Mouse (Mus musculus) right cerebral cortex, postnatal 14 days (tissue): Measurements from ENCODE around the gene Elmo1.
A peak's percentile ranks its signal among the peaks of the same experiment; 100 is the strongest.

Source experiments
- DNase-seq: peaks from one replicate; pipeline ENCODE4 v3.0.0; 2022

Gene Elmo1

DNA sequence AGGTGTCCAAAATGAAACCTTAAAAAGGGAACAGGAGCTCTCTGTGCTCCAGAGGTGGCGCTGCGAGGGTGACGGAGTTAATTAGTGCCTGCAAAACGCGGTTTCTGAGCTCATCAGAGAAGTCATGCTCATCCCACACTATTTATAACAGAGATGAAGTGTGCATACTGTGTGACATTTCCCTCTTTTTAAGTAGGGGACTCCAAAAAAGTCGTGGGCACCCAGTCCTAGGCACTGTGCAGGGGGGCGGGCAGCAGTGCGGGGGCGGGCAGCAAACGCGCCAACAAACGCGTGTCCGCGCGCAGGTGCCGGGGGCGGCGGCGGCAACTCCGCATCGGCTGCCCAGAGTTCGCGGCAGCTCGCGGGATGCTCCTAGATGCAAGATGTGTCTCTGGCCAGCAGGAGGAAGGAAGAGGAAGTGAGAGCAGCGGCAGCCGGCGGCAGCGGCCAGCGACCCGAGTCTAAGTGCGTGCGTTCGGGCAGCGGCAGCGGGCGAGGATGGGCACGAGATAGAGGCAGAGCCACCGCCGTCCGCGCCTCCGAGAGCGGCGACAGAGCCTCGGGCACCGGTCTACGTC is at the start of gene Elmo1:
Gene Elmo1, plus strand, starts transcription at position 464 of the 578 bp plus-strand sequence.
- DNase-seq: peak; percentile 66

DNA sequence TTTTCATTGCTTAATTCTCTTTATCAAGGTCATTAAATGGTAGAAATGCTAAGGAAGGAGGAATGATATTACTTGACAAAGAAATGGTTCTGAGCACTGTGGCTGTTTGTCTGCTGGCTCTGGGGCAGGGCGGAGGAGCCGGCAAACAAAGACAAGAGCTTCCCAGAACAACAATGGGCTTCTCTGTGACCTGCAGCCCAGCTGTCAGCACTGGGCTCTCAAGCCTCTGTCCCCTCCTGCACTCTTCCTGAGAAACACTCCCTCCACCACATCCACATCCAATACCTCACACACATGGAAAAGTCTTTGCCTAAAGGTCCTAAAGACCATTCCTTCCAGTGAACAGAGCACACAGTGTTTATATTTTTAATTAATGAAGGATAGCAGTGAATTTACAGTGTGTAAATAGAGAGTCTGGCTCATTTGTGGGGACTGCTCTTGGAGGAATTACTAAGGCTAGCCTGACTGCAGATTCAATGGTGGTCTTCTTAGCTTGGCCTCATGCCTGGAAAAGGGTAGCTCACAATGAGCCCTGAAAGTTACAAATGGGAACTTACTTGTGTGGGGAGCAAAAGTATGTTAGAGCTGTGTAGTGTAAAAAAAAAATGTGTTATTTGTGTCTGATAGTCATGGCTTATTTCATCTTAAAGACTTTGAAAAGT is 49.1 kb upstream of the Elmo1 start:
- no peak for DNase-seq

DNA sequence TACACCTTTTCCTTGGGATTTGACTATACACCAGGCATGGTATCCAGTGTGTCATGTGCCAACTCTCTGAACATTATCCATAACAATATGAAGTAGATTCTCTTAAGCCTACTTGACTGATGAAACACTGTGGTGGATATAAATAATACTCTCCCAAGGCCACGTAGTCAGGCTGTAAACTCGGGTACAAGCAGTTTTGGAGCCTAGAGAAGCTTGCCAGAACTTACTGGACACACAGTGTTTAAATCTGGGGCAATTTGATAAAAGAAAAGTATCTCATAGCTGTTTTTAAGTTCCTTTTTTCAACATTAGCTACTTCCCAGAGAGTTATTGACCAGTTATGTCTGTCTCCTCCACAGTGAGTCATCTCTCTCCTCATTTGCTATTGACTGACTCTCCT is 47.5 kb upstream of the Elmo1 start:
- DNase-seq: no peak

DNA sequence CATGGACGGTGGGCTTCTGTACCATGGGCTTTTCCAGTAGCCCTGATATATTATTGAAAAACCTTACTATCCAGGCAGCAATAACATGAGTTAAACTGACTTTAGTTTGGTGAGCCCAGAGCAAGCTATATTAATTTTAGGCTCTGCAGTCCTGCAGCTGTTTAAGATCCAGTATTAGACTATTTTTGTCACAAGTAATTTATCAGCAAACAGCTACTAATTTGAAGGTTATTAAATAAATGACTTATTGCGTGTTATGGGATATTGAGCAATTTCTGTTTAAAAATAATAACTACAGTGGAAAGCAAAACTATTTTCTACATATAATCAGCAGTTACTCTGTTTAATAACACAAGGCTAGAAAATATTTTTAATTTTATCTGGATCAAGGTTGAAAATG is 45.0 kb upstream of the Elmo1 start:
- DNase-seq: no peak

DNA sequence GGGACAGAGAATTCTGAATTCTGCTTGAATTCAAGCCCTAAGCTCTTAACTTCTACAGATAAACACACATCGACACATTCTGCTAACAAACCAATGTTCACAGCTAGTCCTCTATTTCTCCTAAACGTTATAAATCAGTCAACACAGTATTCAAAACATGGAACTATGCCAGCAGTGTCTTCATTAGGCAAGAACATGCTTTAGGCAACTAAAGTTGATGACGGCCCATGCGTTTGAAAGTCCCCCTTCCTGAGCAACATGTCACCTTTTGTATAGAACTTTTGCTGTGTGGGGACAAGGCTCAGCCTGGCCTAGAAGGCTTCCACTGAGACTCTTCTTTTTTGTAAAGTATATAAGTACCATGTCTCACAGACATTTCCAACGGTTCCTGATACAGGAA is 44.6 kb upstream of the Elmo1 start:
- no peak for DNase-seq

DNA sequence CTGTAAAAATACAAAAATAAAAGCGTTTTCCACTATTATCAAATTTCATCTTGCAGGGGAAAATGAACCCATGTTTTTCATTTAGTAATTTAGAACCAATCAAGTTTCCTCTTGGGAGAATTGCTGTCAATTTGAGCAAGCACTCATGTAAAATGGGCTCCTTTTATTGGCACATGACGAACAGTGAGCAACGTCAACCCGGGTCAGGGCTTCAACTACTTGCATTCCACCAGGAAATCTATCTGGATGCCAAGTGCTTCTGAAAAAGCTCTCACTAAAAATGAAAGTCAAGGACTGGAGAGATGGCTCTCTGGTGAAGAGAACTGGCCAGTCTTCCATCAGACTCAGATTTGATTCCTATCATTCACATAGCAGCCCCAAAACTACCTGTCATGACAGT is 44.0 kb upstream of the Elmo1 start:
- no peak for DNase-seq

DNA sequence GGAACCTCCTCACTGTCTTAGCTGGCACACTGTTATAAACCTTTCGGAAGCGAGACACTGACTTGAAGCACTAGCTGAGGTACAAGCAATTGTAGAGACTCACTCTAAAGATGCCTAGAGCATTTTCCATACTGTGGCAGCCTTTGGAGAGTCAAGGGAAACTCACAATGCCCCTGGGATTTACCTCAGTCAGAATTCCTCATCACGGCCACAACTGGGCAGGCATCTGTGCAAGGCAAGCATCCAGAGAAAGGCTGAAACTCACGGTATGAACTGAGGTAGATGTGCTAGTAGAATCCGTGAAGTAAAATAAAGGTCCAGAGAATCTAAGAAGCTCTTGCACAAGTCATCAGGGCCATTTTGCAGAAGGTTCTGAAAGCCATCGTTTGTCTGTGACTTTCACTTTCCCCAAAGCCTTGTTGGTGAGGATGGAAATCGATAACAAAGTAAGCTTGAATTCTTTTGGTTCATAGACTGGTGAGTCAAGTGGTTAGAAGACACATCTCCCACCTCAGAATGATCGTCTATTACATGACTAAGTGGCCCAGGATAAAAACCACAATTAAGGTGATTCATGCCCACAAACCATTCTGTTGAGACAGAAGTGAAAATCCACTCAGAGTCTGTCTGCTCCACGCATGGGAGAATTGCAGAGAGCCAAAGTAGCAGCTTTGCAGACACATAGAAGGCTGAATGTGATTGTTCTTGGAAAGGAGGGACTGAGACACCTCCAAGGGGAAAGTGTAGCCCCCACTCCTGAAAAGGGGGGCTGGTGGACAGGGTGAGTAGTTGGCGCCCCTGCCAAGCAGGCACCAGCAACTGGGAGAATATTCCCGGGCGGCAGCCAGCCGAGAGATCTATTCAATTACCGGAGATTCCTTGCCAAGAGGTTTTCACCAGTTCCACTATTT is 42.2 kb upstream of the Elmo1 start:
- DNase-seq: no peak

DNA sequence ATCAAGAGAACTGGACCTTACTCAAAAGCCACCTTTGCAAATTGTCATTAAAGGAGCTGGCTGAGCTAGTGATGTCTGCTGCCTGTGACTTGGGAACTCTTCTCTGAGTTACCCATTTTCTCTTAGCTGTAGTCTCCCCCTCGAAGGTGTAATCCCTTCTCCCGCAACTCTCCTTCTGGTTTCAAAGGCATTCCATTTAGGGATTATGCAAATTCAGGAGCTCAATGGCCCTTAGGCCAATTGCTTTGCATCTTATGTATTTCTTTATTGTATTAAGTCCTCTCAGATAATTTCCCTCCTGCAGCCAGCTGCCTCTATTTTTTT is 41.6 kb upstream of the Elmo1 start:
- DNase-seq: no peak

DNA sequence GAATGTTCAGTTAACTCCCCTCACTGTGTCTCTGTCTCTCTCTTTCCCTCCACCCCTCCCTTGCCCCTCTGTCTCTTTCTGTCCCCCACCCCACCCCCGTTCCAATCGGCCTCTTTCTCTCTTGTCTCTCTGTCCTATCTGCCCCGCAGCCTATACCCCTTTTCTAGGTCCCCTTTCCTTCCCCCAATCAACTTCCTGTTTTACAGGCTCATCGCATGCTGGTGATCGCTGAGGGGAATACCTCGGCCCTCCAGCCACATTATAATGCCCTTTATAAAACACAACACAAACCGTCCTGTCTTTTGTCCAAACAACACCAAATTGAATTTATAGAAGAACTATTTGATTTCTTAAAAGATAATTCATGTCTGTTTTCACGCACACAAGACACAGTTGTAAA is 40.7 kb upstream of the Elmo1 start:
- DNase-seq: no peak

DNA sequence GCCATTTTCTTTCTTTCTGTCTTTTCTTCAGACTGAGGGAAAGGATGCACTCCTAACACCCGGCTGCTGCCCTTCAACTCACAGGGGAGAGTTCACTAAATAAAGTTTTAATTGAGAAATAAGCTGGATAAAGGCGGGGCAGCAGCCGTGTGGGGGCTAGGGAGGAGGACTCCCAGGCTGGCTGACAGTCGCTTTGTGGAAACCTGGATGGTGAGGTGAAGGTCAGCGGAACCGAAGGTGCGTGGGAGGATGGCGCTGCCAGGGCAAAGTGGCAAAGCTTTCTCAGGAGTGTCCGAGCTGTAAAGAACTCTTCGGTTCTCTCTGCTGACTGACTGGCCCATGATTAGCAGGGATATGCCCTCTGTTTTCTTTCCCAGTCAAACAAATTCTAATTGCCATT is 40.2 kb upstream of the Elmo1 start:
- DNase-seq: no peak

DNA sequence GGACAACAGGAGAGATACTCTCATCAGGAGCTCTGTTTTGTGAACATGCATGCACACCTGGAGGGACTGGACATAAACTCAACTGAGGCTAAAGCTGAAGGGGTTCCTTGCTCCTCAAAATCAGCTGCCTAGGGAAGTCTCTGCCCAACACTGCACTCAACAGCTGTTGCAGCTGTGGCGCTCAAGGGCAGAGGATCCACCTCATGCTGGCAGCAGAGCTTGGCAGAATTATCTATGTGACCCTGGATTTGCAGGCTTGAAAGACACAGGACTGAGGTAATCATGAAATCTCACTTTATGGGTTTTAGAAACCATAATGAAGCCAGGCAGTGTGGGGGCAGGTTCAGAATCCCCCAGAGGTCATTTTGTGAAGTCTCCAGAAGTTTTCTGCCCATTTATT is 32.5 kb upstream of the Elmo1 start:
- no peak for DNase-seq

DNA sequence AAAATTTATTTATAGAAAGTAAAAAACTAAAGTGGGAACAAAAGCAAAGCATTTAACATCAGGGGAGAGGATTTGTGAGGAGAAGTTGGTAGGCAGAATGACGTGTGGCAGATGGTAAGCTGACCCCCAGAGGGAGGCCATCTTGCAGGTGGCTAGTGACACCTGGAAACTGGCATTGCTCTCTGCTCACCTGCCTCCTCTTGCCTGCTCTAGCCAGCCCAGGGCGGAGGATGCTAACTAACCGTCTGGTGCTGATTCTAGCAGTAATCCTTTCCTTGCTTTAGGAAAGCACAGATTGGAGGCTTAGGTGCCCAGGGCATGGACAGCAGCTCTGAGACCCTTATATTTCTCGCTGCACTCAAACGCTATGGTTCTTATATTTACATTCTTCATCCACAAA is 29.4 kb upstream of the Elmo1 start:
- no peak for DNase-seq

DNA sequence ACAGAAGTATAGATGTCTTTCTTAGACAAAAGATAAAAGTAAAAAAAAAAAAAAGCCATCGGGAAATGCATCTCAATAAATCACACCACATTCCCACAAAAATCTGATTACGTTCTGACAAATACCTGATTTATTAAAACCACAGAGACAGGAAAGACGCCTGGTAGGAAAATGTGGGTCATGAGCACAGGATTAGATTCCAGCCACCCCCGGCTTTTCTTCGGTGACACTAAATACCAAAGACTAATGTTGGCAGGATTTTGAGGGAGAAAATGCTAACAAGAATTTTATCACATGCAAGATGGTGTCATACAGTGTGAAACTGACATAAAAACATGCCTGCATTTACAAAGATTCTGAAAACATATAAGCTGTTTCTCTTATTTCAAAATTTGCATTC is 27.1 kb upstream of the Elmo1 start:
- DNase-seq: no peak

DNA sequence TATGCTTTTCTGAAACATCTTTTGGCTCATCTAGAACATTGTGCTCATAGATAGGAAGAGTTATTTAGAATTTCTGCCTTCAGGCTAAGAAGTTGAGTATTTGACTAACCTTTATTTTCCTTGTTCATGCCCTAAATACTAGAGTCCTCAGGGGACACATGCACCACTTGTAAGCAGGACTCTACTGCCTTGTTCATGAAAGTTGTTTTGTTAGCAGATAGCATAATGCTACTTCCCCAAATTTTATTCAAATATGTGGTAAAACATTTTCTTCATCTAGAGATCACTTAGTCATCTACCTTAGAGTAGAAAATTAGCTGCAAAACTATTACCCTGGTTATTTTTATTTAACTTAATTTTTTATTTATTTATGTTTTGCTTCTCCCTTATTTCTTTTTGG is 18.4 kb upstream of the Elmo1 start:
- DNase-seq: no peak

DNA sequence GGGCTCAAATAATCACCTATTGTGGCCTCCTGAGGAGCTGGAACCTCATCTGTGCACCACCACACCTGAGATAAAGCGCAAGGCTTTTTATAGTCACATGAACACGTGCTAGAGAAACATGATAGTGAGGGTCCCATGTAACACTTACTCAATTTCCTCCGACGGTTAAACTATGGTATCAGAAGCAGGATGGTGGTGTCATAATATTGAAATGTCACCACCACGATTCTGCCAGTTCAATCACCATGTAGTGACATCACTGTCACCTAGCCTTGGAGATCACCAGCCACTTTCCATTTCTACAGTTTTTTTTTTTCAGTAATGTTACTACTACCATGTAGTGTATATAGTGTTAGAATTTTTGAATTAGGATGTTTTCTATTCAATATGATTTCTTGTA is 17.4 kb upstream of the Elmo1 start:
- no peak for DNase-seq

DNA sequence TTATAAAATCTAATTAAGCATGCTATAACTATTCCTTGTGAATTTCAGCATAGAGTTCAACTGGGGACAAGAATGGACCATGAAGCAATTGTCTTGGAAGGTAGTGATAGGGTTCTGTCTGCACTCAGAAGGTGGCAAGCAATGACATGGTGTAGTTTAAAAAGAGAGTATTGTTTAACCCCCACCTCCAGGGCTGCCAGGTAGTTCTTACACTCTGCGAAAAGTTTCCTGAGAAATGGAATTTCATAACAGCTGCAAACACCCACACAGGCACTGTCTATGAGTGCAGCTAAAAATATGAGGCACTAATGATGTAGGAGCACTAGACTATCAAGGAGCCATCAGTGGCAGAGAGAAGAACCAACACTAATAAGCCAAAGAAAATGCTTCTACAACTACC is 13.9 kb upstream of the Elmo1 start:
- no peak for DNase-seq

DNA sequence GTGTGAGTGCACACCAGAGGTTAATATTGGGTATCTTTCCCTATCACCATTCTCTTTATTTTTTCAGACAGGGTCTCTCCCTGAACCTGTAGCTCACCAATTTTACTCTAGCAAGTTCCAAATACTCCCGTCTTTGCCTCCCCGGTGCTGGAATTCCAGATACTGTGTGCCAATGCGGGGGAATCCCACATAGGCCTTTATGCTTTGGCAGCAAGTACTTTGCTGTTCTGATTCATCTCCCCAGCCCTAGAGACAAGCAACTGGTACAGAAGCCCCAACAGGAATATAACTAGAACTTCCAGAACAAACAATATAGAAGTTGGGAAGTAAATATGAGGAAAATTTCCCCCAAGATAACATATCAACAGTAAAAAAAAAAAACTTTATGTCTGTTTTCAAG is 13.2 kb upstream of the Elmo1 start:
- DNase-seq: no peak

DNA sequence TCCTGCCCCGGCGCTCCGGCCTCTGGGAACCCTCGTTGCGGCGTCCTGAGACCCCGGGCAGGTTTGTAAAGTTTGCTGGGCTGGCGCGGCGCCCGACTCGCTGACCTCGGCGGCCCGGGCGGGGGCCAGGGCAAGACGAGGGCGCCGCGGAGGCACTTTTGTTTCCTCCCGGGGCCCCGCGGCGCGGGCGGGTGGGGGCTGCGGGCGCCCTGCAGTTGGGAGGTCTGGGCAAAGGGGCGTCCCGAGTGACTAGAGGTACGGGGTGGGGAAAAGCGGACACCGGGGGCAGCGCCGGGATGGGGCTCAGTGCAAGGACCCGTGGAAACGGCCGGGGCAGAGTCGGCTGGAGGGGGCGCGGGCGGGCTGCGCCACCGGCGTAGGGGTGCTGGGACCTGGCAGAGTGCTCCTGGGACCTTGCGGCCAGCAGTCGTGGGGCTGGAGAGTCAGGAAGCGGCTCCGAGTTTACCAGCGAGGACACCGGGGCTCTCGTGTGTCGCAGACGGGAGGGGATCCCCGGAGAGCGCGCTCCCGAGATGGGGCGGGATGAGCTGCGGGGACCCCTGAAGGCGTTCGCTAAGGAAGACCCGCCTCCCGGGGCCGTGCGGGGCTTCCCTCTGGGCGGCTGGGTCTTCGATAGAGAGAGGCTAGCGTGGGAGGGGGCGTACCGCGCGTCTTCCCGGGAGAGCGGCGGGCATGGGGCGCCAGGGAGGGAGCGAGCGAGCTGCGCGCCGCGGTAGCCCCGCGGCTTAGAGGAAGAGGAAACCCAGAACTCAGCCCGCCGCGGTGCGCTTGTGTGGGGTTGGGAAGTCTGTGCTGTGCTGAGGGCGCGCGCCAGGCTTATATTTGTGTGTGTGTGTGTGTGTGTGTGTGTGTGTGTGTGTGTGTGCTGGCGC is 561 bp downstream of the Elmo1 start:
- DNase-seq: peak; percentile 58

DNA sequence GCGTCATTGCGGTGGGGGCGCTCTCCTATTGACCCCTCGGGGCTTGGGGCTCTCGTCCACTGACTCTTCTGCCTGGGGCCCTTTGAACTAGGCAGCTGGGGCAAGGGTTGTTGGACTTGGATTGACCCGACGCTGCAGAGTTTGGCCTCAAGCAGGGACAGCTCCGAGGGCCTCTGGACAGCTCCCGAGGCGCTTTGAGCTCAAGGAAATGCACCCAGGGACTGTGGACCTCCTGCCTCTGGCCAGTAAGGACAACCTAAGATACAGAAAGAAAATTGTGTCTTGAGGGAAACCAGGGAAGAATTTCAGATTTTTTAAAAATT is 1.2 kb downstream of the Elmo1 start:
- no peak for DNase-seq

DNA sequence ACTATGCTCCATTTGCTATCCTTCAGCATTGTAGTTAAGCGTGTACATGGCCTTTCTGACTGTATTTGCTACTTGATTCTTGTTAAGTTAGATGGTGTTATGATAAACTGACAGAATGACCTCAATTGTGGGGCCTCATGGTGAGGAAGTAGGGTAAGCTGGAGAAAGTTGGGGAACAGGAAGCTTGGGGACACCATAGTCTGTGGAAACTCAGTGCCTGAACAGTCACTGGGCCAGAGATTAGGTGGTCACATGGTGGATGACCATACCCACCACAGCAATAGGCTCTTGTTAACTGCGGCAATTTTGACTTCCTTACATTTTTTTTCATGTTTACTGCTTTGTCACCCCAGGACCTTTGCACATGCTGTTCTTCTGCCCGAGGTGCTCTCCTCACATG is 1.9 kb downstream of the Elmo1 start:
- DNase-seq: no peak

DNA sequence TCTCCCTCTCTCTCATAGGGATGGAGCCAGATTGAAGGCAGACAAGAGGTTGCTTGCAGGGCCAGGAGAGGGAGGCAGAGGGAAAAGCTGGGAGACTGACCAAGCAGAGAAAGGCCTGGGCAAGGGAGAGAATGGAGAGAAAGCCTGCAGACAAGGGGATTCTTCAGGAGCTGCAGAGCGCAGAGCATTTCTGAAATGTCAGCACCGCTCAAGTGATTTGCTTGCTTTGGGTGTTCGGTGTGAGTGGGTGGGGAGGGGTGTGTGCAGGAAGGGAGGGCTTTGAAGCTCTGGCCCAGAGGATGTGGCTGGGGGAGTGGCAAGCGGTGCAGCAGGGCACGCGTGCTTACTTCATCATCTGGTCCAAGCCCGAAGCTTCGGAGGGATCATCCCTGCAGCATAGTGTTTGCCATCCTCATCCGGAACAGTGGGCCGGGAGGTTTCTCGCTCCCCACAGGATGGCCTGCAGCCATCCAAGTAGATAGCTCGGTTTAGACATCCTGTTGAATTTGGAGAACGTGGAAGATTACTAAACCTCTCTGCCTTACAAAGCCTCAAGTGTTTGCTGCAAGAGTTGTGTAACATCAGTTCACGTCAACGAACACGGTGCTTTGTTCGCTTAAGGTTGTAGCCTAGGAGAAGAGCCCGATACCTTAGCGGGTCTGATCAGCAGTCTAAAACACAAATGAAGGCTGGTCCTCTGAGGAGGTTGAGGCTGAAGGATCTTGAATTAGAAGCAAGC is 3.1 kb downstream of the Elmo1 start:
- no peak for DNase-seq

DNA sequence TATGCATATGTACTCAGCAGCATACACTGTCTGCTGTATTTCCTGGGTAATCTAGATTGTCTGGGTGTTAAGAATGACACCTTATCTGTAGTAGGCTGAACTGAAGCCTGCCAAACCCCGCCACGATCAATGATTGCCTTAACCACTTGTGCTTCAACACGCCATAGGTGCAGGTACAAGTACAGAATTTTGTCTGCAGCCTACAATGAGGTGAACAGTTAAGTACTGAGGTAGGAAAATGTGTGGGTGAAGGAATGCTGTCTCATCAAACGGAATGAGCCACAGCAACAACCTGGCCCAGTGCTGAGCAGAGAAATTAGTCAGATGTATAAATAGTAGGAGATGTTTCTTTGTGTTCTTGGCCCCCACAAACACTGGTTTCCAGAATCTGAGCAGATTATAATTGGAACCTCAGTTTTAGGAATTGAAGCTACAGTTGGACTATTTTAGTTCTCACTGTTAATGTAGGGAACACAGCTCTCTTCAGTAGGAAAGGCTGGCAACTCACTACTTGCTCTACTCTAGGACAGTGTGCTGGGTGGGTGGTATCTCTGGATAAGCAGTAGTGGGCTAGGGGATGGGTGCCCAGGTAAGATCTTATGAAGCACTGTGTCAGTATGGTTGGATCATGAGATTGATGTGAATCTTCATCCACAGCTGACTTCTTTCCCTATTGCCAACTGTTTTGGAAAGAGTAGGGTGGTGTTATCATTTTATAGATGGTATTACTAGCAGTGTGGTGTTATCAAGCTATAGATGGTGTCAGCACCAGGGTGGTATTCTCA is 4.7 kb downstream of the Elmo1 start:
- no peak for DNase-seq
